Mouse (Mus musculus) stomach, postnatal 0 days (tissue): ENCODE measurements around the gene Slc44a3. TPM values are rescaled to one million over a fixed set of nuclear protein-coding genes. Genes with fewer than 3 reads are reported as not detected.

Source experiments
- ATAC-seq: fragments of 200-750 bp; cut with Nextera tagmentation; 2 replicates; pipeline ENCODE4 v1.8.0; 2017; ENCODE audit not compliant: low FRiP score, low TSS enrichment
- DNase-seq: peaks from one replicate; pipeline ENCODE4 v3.0.0-alpha.2; 2016; ENCODE audit warnings: low spot score
- H3K27ac ChIP-seq: fragments of 300-500 bp; sonication (generic); replicated peaks from 2 replicates; pipeline ENCODE4 v1.5.1; 2014; ENCODE audit warnings: mild to moderate bottlenecking, control low read depth
- H3K27me3 ChIP-seq: fragments of 300-500 bp; sonication (generic); 2 replicates; pipeline ENCODE4 v1.6.1; 2014; ENCODE audit warnings: low read length; ENCODE audit not compliant: control insufficient read depth, insufficient read depth
- H3K36me3 ChIP-seq: fragments of 300-500 bp; sonication (generic); 2 replicates; pipeline ENCODE4 v1.6.1; 2014; ENCODE audit warnings: low read length, mixed read lengths; ENCODE audit not compliant: control insufficient read depth, insufficient read depth
- H3K4me1 ChIP-seq: fragments of 300-500 bp; sonication (generic); replicated peaks from 2 replicates; pipeline ENCODE4 v1.6.1; 2014; ENCODE audit warnings: antibody characterized with exemption; ENCODE audit not compliant: control insufficient read depth, insufficient read depth
- H3K4me2 ChIP-seq: fragments of 300-500 bp; sonication (generic); replicated peaks from 2 replicates; pipeline ENCODE4 v1.6.1; 2014; ENCODE audit warnings: low read depth, mild to moderate bottlenecking, control low read depth, moderate library complexity
- H3K4me3 ChIP-seq: fragments of 300-500 bp; sonication (generic); 2 replicates; pipeline ENCODE4 v1.5.1; 2014; ENCODE audit warnings: low read depth, low read length, control low read depth
- H3K9ac ChIP-seq: fragments of 300-500 bp; sonication (generic); 2 replicates; pipeline ENCODE4 v1.6.1; 2014; ENCODE audit warnings: mild to moderate bottlenecking, low read length, control low read depth, mixed read lengths
- H3K9me3 ChIP-seq: fragments of 300-500 bp; sonication (generic); 2 replicates; pipeline ENCODE4 v1.6.1; 2016; ENCODE audit warnings: low read length; ENCODE audit not compliant: control insufficient read depth
- CTCF ChIP-seq: IDR thresholded peaks from 2 replicates; pipeline ENCODE4 v1.5.1; 2016; ENCODE audit warnings: antibody characterized with exemption, low read depth, mild to moderate bottlenecking, moderate library complexity
- EP300 ChIP-seq: optimal IDR thresholded peaks from 2 replicates; pipeline ENCODE3; 2016; ENCODE audit warnings: antibody characterized with exemption
- WGBS: fragments of 180-500 bp; shearing (Covaris S2); extraction: QIAGEN DNeasy Blood & Tissue Kit; methylation state at CpG from one replicate; pipeline ENCODE4 v1.1.7; 2014; 5-methylcytosine and 5-hydroxymethylcytosine counted together
- polyA plus RNA-seq: library from polyadenylated mRNA; unstranded; fragments of >200 nt; fragmentation: Nextera tagmentation; extraction: Ambion mirVana; gene quantifications from 2 replicates; pipeline ENCODE4 v1.2.1, GENCODE M21; 2015

The Slc44a3 gene
- polyA plus RNA-seq, 1 experiment from 2014 or later: 42.7 TPM

DNA sequence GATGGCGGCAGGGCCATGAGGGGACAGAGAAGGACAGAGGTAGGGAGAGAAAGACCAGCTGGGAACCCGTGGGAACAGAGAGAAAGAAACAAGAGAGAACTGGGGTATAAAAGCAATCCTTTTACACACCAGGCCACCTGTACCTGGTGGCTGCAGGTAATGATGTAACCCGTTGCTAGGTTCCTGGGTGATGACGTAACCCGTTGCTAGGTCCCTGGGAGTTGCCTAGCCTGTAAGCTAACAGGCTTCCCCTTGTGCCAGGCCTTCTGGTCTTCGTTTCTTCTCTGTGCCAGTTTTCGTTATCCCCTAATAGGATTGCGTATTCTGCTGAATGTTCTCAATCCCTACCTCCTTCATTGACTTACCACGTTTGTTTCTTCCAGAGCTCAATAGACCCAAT is 36.8 kb upstream of the Slc44a3 start:
- DNase-seq (no peak), ATAC-seq (no peak)
- H3K27me3 ChIP-seq: no peaks in the 10 kb centered on the region
- no peak overlapping the region for H3K4me2 ChIP-seq
- 87% methylated on average over 9 of the region's 9 CpGs for WGBS
- H3K36me3 ChIP-seq: no peaks in the 10 kb centered on the region
- no peaks in the 10 kb centered on the region for H3K4me1 ChIP-seq
- no peak overlapping the region for H3K4me3 ChIP-seq
- H3K9ac ChIP-seq: no peak overlapping the region
- H3K27ac ChIP-seq: no peak overlapping the region
- TF ChIP-seq CTCF: no peak
- no peaks in the 10 kb centered on the region for H3K9me3 ChIP-seq

DNA sequence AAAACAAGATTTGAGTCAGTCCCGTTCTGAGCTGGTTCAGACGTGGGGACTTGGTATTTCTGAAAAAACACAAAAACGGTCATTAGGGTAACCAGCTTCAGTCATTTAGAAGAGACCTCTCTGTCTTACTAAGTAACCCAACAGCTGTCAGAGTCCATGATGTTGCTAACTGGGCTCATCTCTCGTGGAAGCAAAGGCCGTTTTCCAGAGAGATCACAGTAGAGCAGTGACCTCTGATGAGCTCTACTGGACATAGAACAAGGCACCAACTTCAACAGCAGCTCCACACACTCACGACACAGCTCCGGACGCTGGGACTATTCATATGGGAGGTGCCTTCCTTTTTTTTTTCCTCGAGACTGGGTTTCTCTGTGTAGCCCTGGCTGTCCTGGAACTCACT is 35.7 kb upstream of the Slc44a3 start:
- Histone ChIP-seq H3K36me3 (no peaks in the 10 kb centered on the region), H3K4me1 (no peaks in the 10 kb centered on the region), H3K4me3 (no peak overlapping the region), H3K27ac (no peak overlapping the region), H3K9ac (no peak overlapping the region), H3K4me2 (no peak overlapping the region), H3K9me3 (no peaks in the 10 kb centered on the region), H3K27me3 (no peaks in the 10 kb centered on the region)
- DNase-seq (no peak), ATAC-seq (no peak)
- TF ChIP-seq CTCF: no peak
- TF ChIP-seq EP300: no peak
- WGBS: 92% methylated on average over 9 of the region's 9 CpGs

DNA sequence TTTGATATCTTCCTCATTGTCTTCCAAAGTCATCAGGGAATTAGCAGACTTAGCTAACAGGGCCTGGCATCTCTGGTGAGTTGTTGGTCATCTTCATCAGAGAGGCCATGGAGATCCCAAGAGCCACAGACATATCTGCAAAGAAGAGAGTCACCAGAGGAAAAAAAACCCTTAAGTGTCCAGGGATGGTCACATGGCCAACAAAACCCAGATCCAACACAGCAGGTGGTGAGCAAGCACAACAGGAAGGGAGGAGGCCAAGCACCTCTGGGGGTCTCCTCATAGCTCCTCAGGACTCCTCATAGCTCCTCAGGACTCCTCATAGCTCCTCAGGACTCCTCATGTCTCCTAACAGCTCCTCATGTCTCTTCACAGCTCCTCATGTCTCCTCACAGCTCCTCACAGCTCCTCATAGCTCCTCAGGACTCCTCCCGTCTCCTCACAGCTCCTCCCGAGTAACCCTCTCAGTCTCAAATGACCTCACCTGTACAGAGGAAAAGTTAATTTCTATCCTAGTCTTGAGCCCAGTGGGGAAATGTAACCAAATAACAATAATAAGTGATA is 35.2 kb upstream of the Slc44a3 start:
- Histone ChIP-seq H3K36me3 (no peaks in the 10 kb centered on the region), H3K27ac (no peak overlapping the region), H3K9ac (no peak overlapping the region), H3K9me3 (no peaks in the 10 kb centered on the region), H3K4me1 (no peaks in the 10 kb centered on the region), H3K4me3 (no peak overlapping the region), H3K4me2 (no peak overlapping the region), H3K27me3 (no peaks in the 10 kb centered on the region)
- ATAC-seq (no peak), DNase-seq (no peak)
- TF ChIP-seq EP300: no peak
- no peak for TF ChIP-seq CTCF
- 79% methylated on average over 2 of the region's 2 CpGs for WGBS

DNA sequence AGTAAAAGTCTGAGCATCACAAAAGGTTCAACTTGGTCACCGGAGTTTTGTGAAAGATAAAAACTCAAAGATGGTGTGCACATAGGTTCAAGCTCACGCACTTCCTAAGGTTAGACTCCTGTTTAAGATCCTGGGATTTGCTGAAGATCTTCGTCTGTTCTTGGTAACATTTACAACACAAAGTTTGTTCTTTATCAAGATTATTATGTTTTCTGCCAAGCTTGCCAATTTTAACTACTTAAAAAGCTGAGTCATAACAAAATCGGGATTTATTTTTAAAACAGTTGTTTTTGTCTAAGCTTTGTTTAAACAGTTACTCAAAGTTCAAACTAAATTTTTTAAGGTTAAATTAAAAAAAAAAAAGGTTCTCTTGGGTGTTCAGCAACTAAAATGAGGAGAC is 34.7 kb upstream of the Slc44a3 start:
- no peak overlapping the region for H3K4me2 ChIP-seq
- no peak for TF ChIP-seq CTCF
- TF ChIP-seq EP300: no peak
- H3K4me1 ChIP-seq: no peaks in the 10 kb centered on the region

DNA sequence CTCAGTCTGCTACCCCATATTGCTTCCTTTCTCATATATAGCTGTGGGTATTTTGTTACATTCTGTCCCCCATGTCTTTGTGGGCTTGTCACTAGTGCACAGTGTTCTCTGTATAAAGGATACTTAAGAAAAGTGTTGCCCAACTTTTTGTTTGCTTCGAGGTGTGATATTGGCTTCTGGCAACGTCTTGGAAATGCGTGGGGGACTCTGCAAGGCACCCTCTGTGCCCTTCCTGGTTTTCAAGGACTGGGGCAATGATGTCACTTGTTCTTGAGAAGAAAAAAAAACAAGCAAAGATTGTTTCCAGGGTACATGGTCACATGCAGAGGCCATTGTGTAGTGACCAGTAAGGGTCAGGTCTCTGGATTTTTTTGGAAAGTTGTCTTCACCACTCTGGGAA is 29.6 kb upstream of the Slc44a3 start:
- WGBS: 77% methylated on average over 3 of the region's 3 CpGs
- Histone ChIP-seq H3K4me3 (no peak overlapping the region), H3K9ac (no peak overlapping the region), H3K4me2 (no peak overlapping the region), H3K4me1 (no peaks in the 10 kb centered on the region), H3K27ac (no peak overlapping the region), H3K9me3 (no peaks in the 10 kb centered on the region), H3K36me3 (no peaks in the 10 kb centered on the region), H3K27me3 (no peaks in the 10 kb centered on the region)
- peak; percentile 58; the same call in 1 of the 2 replicates for ATAC-seq
- no peak for TF ChIP-seq CTCF
- TF ChIP-seq EP300: no peak
- DNase-seq: no peak

More for the DNA sequence above, 34.7 kb upstream of the Slc44a3 start:
- Histone ChIP-seq H3K9me3 (no peaks in the 10 kb centered on the region), H3K36me3 (no peaks in the 10 kb centered on the region), H3K4me3 (no peak overlapping the region), H3K9ac (no peak overlapping the region), H3K27me3 (no peaks in the 10 kb centered on the region), H3K27ac (no peak overlapping the region)
- ATAC-seq: no peak
- DNase-seq: no peak
- whole genome bisulfite sequencing: 44% methylated on average over 4 of the region's 4 CpGs

DNA sequence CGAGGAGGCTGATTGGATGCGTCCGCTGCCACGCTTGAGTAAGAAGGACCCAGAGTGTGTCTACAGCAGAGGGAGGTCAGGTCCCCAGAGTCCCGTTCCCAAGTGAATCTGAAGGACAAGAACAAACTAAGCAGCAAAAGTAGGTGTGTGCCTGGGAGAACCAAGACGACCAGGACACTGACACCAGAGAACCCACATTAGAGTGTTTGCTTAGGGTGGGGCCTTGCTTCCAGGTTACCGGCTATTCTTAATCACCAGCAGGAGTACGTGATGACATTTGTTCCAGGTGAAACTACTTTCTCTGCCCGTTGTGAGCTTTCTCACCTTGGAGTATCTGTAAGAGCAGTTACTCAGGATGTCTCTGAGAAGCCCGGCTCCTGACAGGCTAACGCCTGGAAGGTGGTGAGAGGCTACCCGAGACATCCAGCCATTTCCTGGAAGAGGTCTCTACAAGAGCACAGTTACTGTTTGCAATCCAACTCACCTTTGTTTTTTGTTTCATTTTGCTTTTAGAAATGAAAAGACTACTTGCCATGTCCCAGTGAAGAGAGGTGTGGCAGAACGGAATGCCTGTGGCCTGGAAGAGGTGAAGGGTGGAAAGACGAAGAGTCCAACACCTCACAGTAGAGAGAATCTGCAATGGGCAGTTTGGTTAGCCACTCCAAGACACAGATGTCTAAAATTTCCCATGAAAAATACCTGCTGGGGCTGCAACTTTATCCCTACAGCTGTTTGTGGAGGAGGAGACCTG is 28.1 kb upstream of the Slc44a3 start:
- TF ChIP-seq CTCF (no peak), EP300 (no peak)
- WGBS: 65% methylated on average over 14 of the region's 14 CpGs
- Histone ChIP-seq H3K27ac (peak overlapping the region; percentile 84), H3K9me3 (no peaks in the 10 kb centered on the region), H3K4me1 (no peaks in the 10 kb centered on the region), H3K9ac (no peak overlapping the region), H3K4me3 (no peak overlapping the region), H3K4me2 (no peak overlapping the region), H3K36me3 (no peaks in the 10 kb centered on the region), H3K27me3 (no peaks in the 10 kb centered on the region)
- peak; percentile 45 for ATAC-seq
- no peak for DNase-seq
